Mouse (Mus musculus) forebrain, embryonic 14.5 days (tissue): ENCODE measurements at regions not wholly inside any gene's neighbourhood (a gene's known extent, or its start where the extent isn't known, plus 50 kb on each side); places are given as distances from the start of the nearest gene placed in this dataset.

ENCODE experiments used
- ATAC-seq: fragments of 200-750 bp; cut with Nextera tagmentation; 2 replicates; pipeline ENCODE4 v1.8.0; 2017; ENCODE audit warnings: mild to moderate bottlenecking, moderate library complexity
- DNase-seq: peaks from one replicate; pipeline ENCODE4 v3.0.0-alpha.2; 2015; ENCODE audit warnings: low spot score
- H3K27ac ChIP-seq: fragments of 300-500 bp; sonication (generic); 2 replicates; pipeline ENCODE4 v1.5.1; 2014; ENCODE audit warnings: low read depth, mild to moderate bottlenecking, control low read depth, low read length, moderate library complexity
- H3K27me3 ChIP-seq: fragments of 300-500 bp; sonication (generic); replicated peaks from 2 replicates; pipeline ENCODE4 v1.6.1; 2014; ENCODE audit warnings: low read length, control low read depth, mixed read lengths; ENCODE audit not compliant: control insufficient read depth, insufficient read depth
- H3K36me3 ChIP-seq: fragments of 300-500 bp; sonication (generic); 2 replicates; pipeline ENCODE4 v1.6.1; 2014; ENCODE audit warnings: low read length, control low read depth; ENCODE audit not compliant: control insufficient read depth, insufficient read depth
- H3K4me1 ChIP-seq: fragments of 300-500 bp; sonication (generic); 2 replicates; pipeline ENCODE4 v1.6.1; 2014; ENCODE audit warnings: antibody characterized with exemption, low read length, control low read depth; ENCODE audit not compliant: control insufficient read depth, insufficient read depth
- H3K4me2 ChIP-seq: fragments of 300-500 bp; sonication (generic); 2 replicates; pipeline ENCODE4 v1.6.1; 2014; ENCODE audit warnings: mild to moderate bottlenecking, control low read depth, low read length
- H3K4me3 ChIP-seq: fragments of 300-500 bp; sonication (generic); 2 replicates; pipeline ENCODE4 v1.5.1; 2014; ENCODE audit warnings: low read depth, low read length, control low read depth
- H3K9ac ChIP-seq: fragments of 300-500 bp; sonication (generic); 2 replicates; pipeline ENCODE4 v1.6.1; 2014; ENCODE audit warnings: mild to moderate bottlenecking, low read length, control low read depth, moderate library complexity
- H3K9me3 ChIP-seq: fragments of 300-500 bp; sonication (generic); replicated peaks from 2 replicates; pipeline ENCODE4 v1.6.1; 2016; ENCODE audit warnings: low read length, control low read depth, mixed read lengths; ENCODE audit not compliant: control insufficient read depth
- WGBS: fragments of 180-500 bp; shearing (Covaris S2); extraction: QIAGEN DNeasy Blood & Tissue Kit; methylation state at CpG from one replicate; pipeline ENCODE4 v1.1.7; 2014; 5-methylcytosine and 5-hydroxymethylcytosine counted together

DNA sequence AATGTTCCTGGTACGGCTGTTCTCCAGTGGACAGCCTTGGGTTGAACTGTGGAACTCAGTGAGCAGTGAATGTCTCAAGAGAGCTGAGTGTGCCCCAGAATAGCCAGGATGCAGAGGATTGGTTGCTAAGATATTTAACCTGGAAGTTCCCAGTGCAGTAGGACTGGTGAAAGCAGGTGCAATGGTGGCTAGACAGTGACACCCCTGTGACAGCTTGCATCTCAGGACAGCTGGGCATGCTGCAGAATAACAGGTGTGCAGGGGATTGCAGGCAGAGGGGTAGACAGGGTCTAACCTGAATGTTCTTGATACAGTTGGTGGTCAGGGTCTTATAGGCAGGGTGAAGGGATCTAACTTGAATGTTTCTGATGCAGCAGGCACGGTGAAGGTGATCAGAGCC, 223.0 kb downstream of the Pabpc4l start:
- H3K27ac ChIP-seq, result no peak overlapping the region
- no peaks in the 10 kb centered on the region for H3K27me3 ChIP-seq
- WGBS, result 85% methylated on average over 2 of the region's 2 CpGs
- H3K9ac ChIP-seq, result no peak overlapping the region
- ATAC-seq (no peak), DNase-seq (no peak)
- no peaks in the 10 kb centered on the region for H3K4me1 ChIP-seq
- peaks cover 3% of the 10 kb centered on the region; the same call in 1 of the 2 replicates for H3K9me3 ChIP-seq
- no peak overlapping the region for H3K4me2 ChIP-seq
- H3K4me3 ChIP-seq, result no peak overlapping the region
- no peaks in the 10 kb centered on the region for H3K36me3 ChIP-seq

- no peaks in the 10 kb centered on the region for H3K9me3 ChIP-seq
- no peak overlapping the region for H3K4me3 ChIP-seq
- no peak overlapping the region for H3K27ac ChIP-seq
- no peak overlapping the region for H3K9ac ChIP-seq
- 6% methylated on average over 3 of the region's 3 CpGs for WGBS
- no peak overlapping the region for H3K4me2 ChIP-seq
- H3K4me1 ChIP-seq, result no peaks in the 10 kb centered on the region
- peak; percentile 57 for DNase-seq
- no peak for ATAC-seq
- no peaks in the 10 kb centered on the region for H3K36me3 ChIP-seq
- no peaks in the 10 kb centered on the region for H3K27me3 ChIP-seq
Measured at GRCm38 (mm10) chr3:46205686-46206085, 242.3 kb downstream of the Pabpc4l start.

DNA sequence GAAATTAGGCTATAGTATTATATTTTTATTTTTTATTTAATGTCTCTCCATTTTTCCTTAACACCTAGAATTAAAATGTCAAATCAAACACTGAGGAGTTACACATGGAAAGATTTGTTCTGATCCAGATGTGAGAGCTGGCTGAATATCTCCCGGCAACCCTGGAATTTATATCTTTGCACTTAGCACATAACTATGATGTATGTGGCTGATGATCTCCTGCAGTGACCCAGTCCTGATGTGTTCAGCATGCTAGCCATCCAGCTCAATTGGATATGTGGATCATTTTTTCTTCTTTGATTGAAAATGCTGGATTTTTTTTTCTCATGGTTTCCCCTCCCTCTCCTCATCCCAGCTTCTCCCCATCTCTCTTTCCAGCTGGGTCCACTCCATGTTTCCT, 252.8 kb downstream of the Pabpc4l start:
- Histone ChIP-seq H3K36me3 (no peaks in the 10 kb centered on the region), H3K4me1 (no peaks in the 10 kb centered on the region), H3K4me3 (no peak overlapping the region), H3K9me3 (no peaks in the 10 kb centered on the region), H3K4me2 (no peak overlapping the region), H3K27ac (no peak overlapping the region), H3K9ac (no peak overlapping the region), H3K27me3 (no peaks in the 10 kb centered on the region)
- WGBS, result 100% methylated on average over 1 of the region's 1 CpGs
- ATAC-seq (no peak), DNase-seq (no peak)

- H3K4me1 ChIP-seq, result no peaks in the 10 kb centered on the region
- H3K4me2 ChIP-seq, result no peak overlapping the region
- 58% methylated on average over 2 of the region's 2 CpGs for WGBS
- DNase-seq (peak; percentile 2), ATAC-seq (no peak)
- H3K27me3 ChIP-seq, result no peaks in the 10 kb centered on the region
- no peaks in the 10 kb centered on the region for H3K36me3 ChIP-seq
- no peak overlapping the region for H3K9ac ChIP-seq
- no peak overlapping the region for H3K4me3 ChIP-seq
- no peak overlapping the region for H3K27ac ChIP-seq
- no peaks in the 10 kb centered on the region for H3K9me3 ChIP-seq
Measured at GRCm38 (mm10) chr3:46194681-46195080, 253.3 kb downstream of the Pabpc4l start.

GRCm38 (mm10) chr3:46174486-46174885, 273.5 kb downstream of the Pabpc4l start:
- DNase-seq (no peak), ATAC-seq (no peak)
- H3K4me3 ChIP-seq, result no peak overlapping the region
- H3K4me2 ChIP-seq, result no peak overlapping the region
- no peaks in the 10 kb centered on the region for H3K36me3 ChIP-seq
- no peaks in the 10 kb centered on the region for H3K27me3 ChIP-seq
- H3K9me3 ChIP-seq, result no peaks in the 10 kb centered on the region
- H3K27ac ChIP-seq, result no peak overlapping the region
- WGBS, result 94% methylated on average over 3 of the region's 3 CpGs
- no peak overlapping the region for H3K9ac ChIP-seq
- H3K4me1 ChIP-seq, result no peaks in the 10 kb centered on the region

GRCm38 (mm10) chr3:46150376-46150775, 297.6 kb downstream of the Pabpc4l start:
- H3K9me3 ChIP-seq, result no peaks in the 10 kb centered on the region
- H3K36me3 ChIP-seq, result no peaks in the 10 kb centered on the region
- no peak overlapping the region for H3K9ac ChIP-seq
- no peaks in the 10 kb centered on the region for H3K4me1 ChIP-seq
- no peak overlapping the region for H3K27ac ChIP-seq
- DNase-seq (no peak), ATAC-seq (no peak)
- H3K27me3 ChIP-seq, result no peaks in the 10 kb centered on the region
- H3K4me3 ChIP-seq, result no peak overlapping the region
- WGBS, result 85% methylated on average over 2 of the region's 2 CpGs
- no peak overlapping the region for H3K4me2 ChIP-seq
